Mouse (Mus musculus): ENCODE data around the gene Olfr1501.

GRCm38 (mm10) chr19:13861495-13861894 is 11.0 kb upstream of the Olfr1501 start, which contains the start of gene Olfr1502:
- TF ChIP-seq CTCF (IDR thresholded peaks at IDR 0.05; ENCODE audit: insufficient read depth, low read depth, low read length) (no peak), POLR2A (IDR thresholded peaks at IDR 0.05; ENCODE audit: insufficient read depth, low read depth, low read length) (no peak)

Data from olfactory bulb, adult 2 months (tissue).